Mouse (Mus musculus) brain, embryonic 14.5 days (tissue): ENCODE measurements around the gene Ccdc162.

Experiments used
- CTCF ChIP-seq: fragments of 200-500 bp; IDR thresholded peaks from 2 replicates; pipeline ENCODE4 v1.5.1; 2012; ENCODE audit warnings: inconsistent platforms, mild to moderate bottlenecking, moderate library complexity, borderline replicate concordance; ENCODE audit not compliant: insufficient read depth, insufficient read length; ENCODE audit errors: extremely low read depth
- POLR2A ChIP-seq: fragments of 200-500 bp; IDR thresholded peaks from 2 replicates; pipeline ENCODE4 v1.6.1; 2012; ENCODE audit warnings: mild to moderate bottlenecking, inconsistent platforms, borderline replicate concordance; ENCODE audit not compliant: poor library complexity, insufficient read depth, insufficient read length, severe bottlenecking; ENCODE audit errors: extremely low read depth

DNA sequence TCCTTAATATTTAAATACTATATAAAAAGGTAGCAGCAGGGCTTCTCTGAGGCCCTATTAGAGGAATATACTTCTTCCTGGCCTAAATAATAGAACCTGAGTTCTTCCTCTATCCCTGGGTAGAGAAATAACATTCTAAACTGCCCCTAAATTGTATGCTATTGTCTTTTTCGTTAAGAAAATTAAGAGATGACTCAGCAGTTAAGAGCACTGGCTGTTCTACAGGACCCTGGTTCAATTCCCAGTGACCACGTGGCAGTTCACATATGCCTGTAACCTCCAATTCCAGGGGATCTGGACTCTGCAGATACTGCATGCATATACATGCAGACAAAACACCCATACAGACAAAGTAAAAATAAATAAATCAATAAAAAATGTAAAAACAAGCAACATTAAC is 172.6 kb downstream of the Ccdc162 start:
- no peak for TF ChIP-seq POLR2A
- no peak for TF ChIP-seq CTCF
